Mouse (Mus musculus): Measurements from ENCODE around the gene Skp1a. TPM values are rescaled to one million over a fixed set of nuclear protein-coding genes. Genes with fewer than 3 reads are reported as not detected.

Skp1a gene
- polyA plus RNA-seq, 1 experiment from 2014 or later: 1,177 TPM

GRCm38 (mm10) chr11:52275774-52276555 lies 44.2 kb downstream of the Skp1a start:
- H3K27ac ChIP-seq (replicated peaks; ENCODE audit: low read depth, low read length): no peak overlapping the region
- peaks cover 4% of the 10 kb centered on the region for H3K4me1 ChIP-seq (ENCODE audit: control insufficient read depth, insufficient read depth, low read length)
- 85% methylated on average over 9 of the region's 9 CpGs for WGBS
- H3K4me2 ChIP-seq (ENCODE audit: low read depth, low read length): no peak overlapping the region
- no peak for DNase-seq (ENCODE audit: low spot score)
- ATAC-seq (replicated peaks; ENCODE audit: insufficient number of reproducible peaks, low FRiP score, low TSS enrichment, low read depth): no peak
- H3K4me3 ChIP-seq (ENCODE audit: low read depth, low read length): no peak overlapping the region
- H3K36me3 ChIP-seq (replicated peaks; ENCODE audit: control insufficient read depth, insufficient read depth, low read depth, low read length): no peaks in the 10 kb centered on the region
- H3K27me3 ChIP-seq (ENCODE audit: control insufficient read depth, insufficient read depth, low read length): no peaks in the 10 kb centered on the region
- no peaks in the 10 kb centered on the region for H3K9me3 ChIP-seq (replicated peaks; ENCODE audit: control insufficient read depth, low read length)
- H3K9ac ChIP-seq (replicated peaks; ENCODE audit: low read length): no peak overlapping the region; the same call in 1 of the 2 replicates

DNA sequence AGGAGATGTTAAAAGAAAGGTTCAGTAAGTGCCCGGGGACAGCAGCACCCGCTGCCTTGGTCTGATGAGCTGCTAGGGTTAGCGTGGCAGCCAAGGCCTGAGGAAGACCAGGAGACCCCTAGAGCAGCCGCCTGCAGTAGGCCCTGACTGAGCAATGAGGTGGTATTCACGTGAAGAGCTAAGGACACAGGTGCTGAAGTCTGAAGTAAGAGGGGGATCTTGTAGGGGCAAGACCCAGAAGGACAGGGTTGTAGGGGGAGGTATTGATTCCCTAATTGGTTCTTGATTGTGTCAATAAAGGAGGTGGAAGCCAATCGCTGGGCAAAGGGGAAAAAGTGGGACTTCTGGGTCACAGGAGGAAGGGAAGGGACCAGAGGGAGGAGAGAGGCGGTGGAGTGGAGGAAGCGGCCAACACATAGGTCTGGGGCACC lies 45.2 kb downstream of the Skp1a start:
- Histone ChIP-seq H3K9ac (replicated peaks; ENCODE audit: low read length) (no peak overlapping the region), H3K4me1 (ENCODE audit: control insufficient read depth, insufficient read depth, low read length) (peaks cover 4% of the 10 kb centered on the region), H3K27me3 (ENCODE audit: control insufficient read depth, insufficient read depth, low read length) (no peaks in the 10 kb centered on the region; the same call in 1 of the 2 replicates), H3K27ac (replicated peaks; ENCODE audit: low read depth, low read length) (no peak overlapping the region), H3K36me3 (replicated peaks; ENCODE audit: control insufficient read depth, insufficient read depth, low read depth, low read length) (no peaks in the 10 kb centered on the region), H3K9me3 (replicated peaks; ENCODE audit: control insufficient read depth, low read length) (no peaks in the 10 kb centered on the region), H3K4me3 (ENCODE audit: low read depth, low read length) (no peak overlapping the region), H3K4me2 (ENCODE audit: low read depth, low read length) (no peak overlapping the region)
- WGBS: 83% methylated on average over 7 of the region's 8 CpGs
- ATAC-seq (replicated peaks; ENCODE audit: insufficient number of reproducible peaks, low FRiP score, low TSS enrichment, low read depth) (no peak), DNase-seq (ENCODE audit: low spot score) (no peak)

DNA sequence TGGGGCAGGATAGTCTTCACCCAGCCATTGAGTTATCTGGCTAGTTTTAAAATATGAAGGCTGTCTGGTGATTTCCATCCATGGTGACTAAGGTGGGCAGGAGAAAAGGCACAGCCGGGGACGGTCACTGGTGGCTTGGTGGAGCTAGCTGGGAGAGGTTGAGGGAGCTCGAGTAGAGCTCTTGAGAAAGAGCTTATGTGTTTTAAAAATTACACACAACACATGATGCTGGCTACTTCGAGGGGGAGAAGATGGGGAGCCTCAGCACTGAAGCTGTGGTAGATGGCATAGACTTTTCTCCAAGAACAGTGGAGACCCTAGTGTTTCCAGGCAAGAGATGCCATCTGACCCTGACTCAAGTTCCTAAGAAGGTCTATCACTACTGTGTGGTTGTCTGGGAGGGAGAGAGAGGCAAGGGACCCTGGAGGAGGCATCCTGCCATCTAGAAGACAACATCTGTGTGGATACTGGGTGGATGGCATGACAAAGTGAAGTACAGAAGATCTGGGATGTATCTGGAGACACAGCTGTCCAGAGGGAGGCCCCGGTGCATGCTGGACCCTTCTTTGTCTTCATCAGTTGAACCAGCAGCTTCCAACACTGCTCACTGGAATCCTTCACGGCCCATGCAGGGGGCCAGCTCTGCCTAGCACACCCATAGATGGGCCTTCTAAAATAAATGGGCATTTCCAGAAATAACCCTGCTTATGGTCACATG lies 45.8 kb downstream of the Skp1a start:
- Histone ChIP-seq H3K9me3 (replicated peaks; ENCODE audit: control insufficient read depth, low read length) (no peaks in the 10 kb centered on the region), H3K4me2 (ENCODE audit: low read depth, low read length) (no peak overlapping the region), H3K9ac (replicated peaks; ENCODE audit: low read length) (no peak overlapping the region), H3K27ac (replicated peaks; ENCODE audit: low read depth, low read length) (no peak overlapping the region), H3K4me1 (ENCODE audit: control insufficient read depth, insufficient read depth, low read length) (peaks cover 3% of the 10 kb centered on the region; the same call in 1 of the 2 replicates), H3K36me3 (replicated peaks; ENCODE audit: control insufficient read depth, insufficient read depth, low read depth, low read length) (no peaks in the 10 kb centered on the region), H3K27me3 (ENCODE audit: control insufficient read depth, insufficient read depth, low read length) (no peaks in the 10 kb centered on the region; the same call in 1 of the 2 replicates), H3K4me3 (ENCODE audit: low read depth, low read length) (no peak overlapping the region)
- ATAC-seq (replicated peaks; ENCODE audit: insufficient number of reproducible peaks, low FRiP score, low TSS enrichment, low read depth) (no peak), DNase-seq (ENCODE audit: low spot score) (no peak)
- WGBS: 88% methylated on average over 6 of the region's 6 CpGs

- no peak overlapping the region for H3K27ac ChIP-seq (replicated peaks; ENCODE audit: low read depth, low read length)
- H3K4me2 ChIP-seq (ENCODE audit: low read depth, low read length): no peak overlapping the region
- H3K9ac ChIP-seq (replicated peaks; ENCODE audit: low read length): no peak overlapping the region
- H3K9me3 ChIP-seq (replicated peaks; ENCODE audit: control insufficient read depth, low read length): no peaks in the 10 kb centered on the region
- peaks cover 6% of the 10 kb centered on the region for H3K27me3 ChIP-seq (ENCODE audit: control insufficient read depth, insufficient read depth, low read length)
- WGBS: 88% methylated on average over 3 of the region's 3 CpGs
- no peaks in the 10 kb centered on the region for H3K36me3 ChIP-seq (replicated peaks; ENCODE audit: control insufficient read depth, insufficient read depth, low read depth, low read length)
- no peak overlapping the region for H3K4me3 ChIP-seq (ENCODE audit: low read depth, low read length)
- no peak for ATAC-seq (replicated peaks; ENCODE audit: insufficient number of reproducible peaks, low FRiP score, low TSS enrichment, low read depth)
- no peak for DNase-seq (ENCODE audit: low spot score)
- peaks cover 4% of the 10 kb centered on the region; the same call in 1 of the 2 replicates for H3K4me1 ChIP-seq (ENCODE audit: control insufficient read depth, insufficient read depth, low read length)
Measured at GRCm38 (mm10) chr11:52278164-52278563, 46.4 kb downstream of the Skp1a start.

DNA sequence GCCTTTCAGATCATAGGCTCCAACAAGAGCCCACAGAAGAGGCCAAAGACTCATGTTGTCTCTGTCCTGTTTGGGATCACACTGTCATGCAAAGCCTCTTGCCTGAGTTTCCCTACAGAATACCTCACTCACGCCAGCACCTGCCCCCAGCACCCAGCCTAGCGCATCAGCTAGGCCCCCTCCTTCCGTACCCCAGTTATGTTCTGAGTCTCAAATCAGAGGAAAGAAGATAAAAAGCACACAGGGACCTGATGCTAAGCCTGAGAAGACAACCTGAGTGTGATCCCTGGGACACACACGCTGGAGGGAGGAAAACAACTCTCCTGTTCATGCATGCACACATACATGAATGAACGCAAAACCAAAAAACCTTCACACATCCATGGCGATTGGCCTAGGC lies 47.2 kb downstream of the Skp1a start:
- Histone ChIP-seq H3K4me1 (ENCODE audit: control insufficient read depth, insufficient read depth, low read length) (peaks cover 4% of the 10 kb centered on the region; the same call in 1 of the 2 replicates), H3K9me3 (replicated peaks; ENCODE audit: control insufficient read depth, low read length) (no peaks in the 10 kb centered on the region), H3K9ac (replicated peaks; ENCODE audit: low read length) (no peak overlapping the region), H3K4me2 (ENCODE audit: low read depth, low read length) (no peak overlapping the region), H3K27me3 (ENCODE audit: control insufficient read depth, insufficient read depth, low read length) (peaks cover 11% of the 10 kb centered on the region), H3K4me3 (ENCODE audit: low read depth, low read length) (no peak overlapping the region), H3K27ac (replicated peaks; ENCODE audit: low read depth, low read length) (no peak overlapping the region), H3K36me3 (replicated peaks; ENCODE audit: control insufficient read depth, insufficient read depth, low read depth, low read length) (no peaks in the 10 kb centered on the region)
- no peak for DNase-seq (ENCODE audit: low spot score)
- no peak for ATAC-seq (replicated peaks; ENCODE audit: insufficient number of reproducible peaks, low FRiP score, low TSS enrichment, low read depth)
- WGBS: 93% methylated on average over 6 of the region's 6 CpGs

GRCm38 (mm10) chr11:52279611-52280145 lies 47.9 kb downstream of the Skp1a start:
- ATAC-seq (replicated peaks; ENCODE audit: insufficient number of reproducible peaks, low FRiP score, low TSS enrichment, low read depth): no peak
- H3K27ac ChIP-seq (replicated peaks; ENCODE audit: low read depth, low read length): no peak overlapping the region
- DNase-seq (ENCODE audit: low spot score): no peak
- no peaks in the 10 kb centered on the region for H3K9me3 ChIP-seq (replicated peaks; ENCODE audit: control insufficient read depth, low read length)
- H3K4me2 ChIP-seq (ENCODE audit: low read depth, low read length): no peak overlapping the region
- no peaks in the 10 kb centered on the region for H3K36me3 ChIP-seq (replicated peaks; ENCODE audit: control insufficient read depth, insufficient read depth, low read depth, low read length)
- H3K9ac ChIP-seq (replicated peaks; ENCODE audit: low read length): no peak overlapping the region
- 96% methylated on average over 8 of the region's 8 CpGs for WGBS
- H3K4me1 ChIP-seq (ENCODE audit: control insufficient read depth, insufficient read depth, low read length): peaks cover 9% of the 10 kb centered on the region
- no peak overlapping the region for H3K4me3 ChIP-seq (ENCODE audit: low read depth, low read length)
- peaks cover 16% of the 10 kb centered on the region for H3K27me3 ChIP-seq (ENCODE audit: control insufficient read depth, insufficient read depth, low read length)

- peaks cover 9% of the 10 kb centered on the region for H3K4me1 ChIP-seq (ENCODE audit: control insufficient read depth, insufficient read depth, low read length)
- H3K9ac ChIP-seq (replicated peaks; ENCODE audit: low read length): no peak overlapping the region
- H3K4me2 ChIP-seq (ENCODE audit: low read depth, low read length): no peak overlapping the region
- H3K36me3 ChIP-seq (replicated peaks; ENCODE audit: control insufficient read depth, insufficient read depth, low read depth, low read length): no peaks in the 10 kb centered on the region
- peaks cover 21% of the 10 kb centered on the region for H3K27me3 ChIP-seq (ENCODE audit: control insufficient read depth, insufficient read depth, low read length)
- 90% methylated on average over 11 of the region's 11 CpGs for WGBS
- no peak for ATAC-seq (replicated peaks; ENCODE audit: insufficient number of reproducible peaks, low FRiP score, low TSS enrichment, low read depth)
- H3K9me3 ChIP-seq (replicated peaks; ENCODE audit: control insufficient read depth, low read length): no peaks in the 10 kb centered on the region
- no peak overlapping the region for H3K4me3 ChIP-seq (ENCODE audit: low read depth, low read length)
- no peak overlapping the region for H3K27ac ChIP-seq (replicated peaks; ENCODE audit: low read depth, low read length)
- no peak for DNase-seq (ENCODE audit: low spot score)
Measured at GRCm38 (mm10) chr11:52280566-52281455, 49.0 kb downstream of the Skp1a start.
